Comparison of ENCODE assay signal across 7 mouse cellular contexts in genomic region chr8:89043371-89043841, GRCm38 (mm10). TPM values are rescaled to one million over a fixed set of nuclear protein-coding genes. Genes with fewer than 3 reads are reported as not detected.
A peak's percentile ranks its signal among the peaks of the same experiment; 100 is the strongest.
DNase-seq lines count a peak whose midpoint lies in the region; ATAC-seq and TF ChIP-seq lines count a peak whose summit lies in the region.

No protein-coding gene starts in this region.

- peaks cover 20% of the 10 kb centered on the region for H3K27me3 ChIP-seq in heart, embryonic 11.5 days (ENCODE audit: control insufficient read depth, insufficient read depth, low read length)
- peaks cover 4% of the 10 kb centered on the region for H3K27me3 ChIP-seq in kidney, embryonic 14.5 days (ENCODE audit: control insufficient read depth, insufficient read depth, low read length)
- peaks cover 47% of the 10 kb centered on the region for H3K27me3 ChIP-seq in limb, embryonic 13.5 days

- WGBS in heart, embryonic 11.5 days (ENCODE audit: insufficient replicate concordance), result under 1% methylated on average over 17 of the region's 32 CpGs
- WGBS in kidney, embryonic 14.5 days, result 0% methylated on average over 30 of the region's 32 CpGs
- WGBS in limb, embryonic 13.5 days, result under 1% methylated on average over 29 of the region's 32 CpGs

- peak overlapping the region; percentile 69 for H3K4me3 ChIP-seq in cortical plate, adult 2 months (ENCODE audit: insufficient read depth, low read length)
- peak overlapping the region; percentile 84 for H3K4me3 ChIP-seq in heart, embryonic 11.5 days (ENCODE audit: low read depth, low read length)
- H3K4me3 ChIP-seq in kidney, embryonic 14.5 days (ENCODE audit: low read length), result peak overlapping the region; percentile 75
- peak overlapping the region; percentile 70 for H3K4me3 ChIP-seq in limb, embryonic 13.5 days

- peak; percentile 90 for DNase-seq in ZHBTc4 (ENCODE audit: low read depth, low spot score)
- DNase-seq in ovary, adult 18-20 months (ENCODE audit: low spot score), result peak; percentile 20
- no peak for DNase-seq in spleen, adult 12 weeks (ENCODE audit: low spot score)

- peak overlapping the region; percentile 96 for H3K9ac ChIP-seq in heart, embryonic 11.5 days (ENCODE audit: low read depth, low read length)
- H3K9ac ChIP-seq in kidney, embryonic 14.5 days (ENCODE audit: low read depth, low read length), result peak overlapping the region; percentile 96
- H3K9ac ChIP-seq in limb, embryonic 13.5 days, result peak overlapping the region; percentile 99

- H3K4me1 ChIP-seq in cortical plate, adult 2 months (ENCODE audit: control insufficient read depth, insufficient read depth, low read length), result no peaks in the 10 kb centered on the region
- H3K4me1 ChIP-seq in heart, embryonic 11.5 days (ENCODE audit: control insufficient read depth, insufficient read depth, low read length), result peaks cover 12% of the 10 kb centered on the region
- peaks cover 17% of the 10 kb centered on the region; the same call in 1 of the 2 replicates for H3K4me1 ChIP-seq in kidney, embryonic 14.5 days (ENCODE audit: control insufficient read depth, insufficient read depth, low read length)
- peaks cover 39% of the 10 kb centered on the region for H3K4me1 ChIP-seq in limb, embryonic 13.5 days

- no peak for TF ChIP-seq CTCF in cortical plate, adult 2 months (IDR thresholded peaks at IDR 0.05; ENCODE audit: extremely low read depth, insufficient read depth, low read length)

- H3K27ac ChIP-seq in cortical plate, adult 2 months (ENCODE audit: insufficient read depth, low read length), result peak overlapping the region; percentile 94
- peak overlapping the region; percentile 95 for H3K27ac ChIP-seq in heart, embryonic 11.5 days (ENCODE audit: low read depth, low read length)
- H3K27ac ChIP-seq in kidney, embryonic 14.5 days (ENCODE audit: low read depth, low read length), result peak overlapping the region; percentile 99
- peak overlapping the region; percentile 99 for H3K27ac ChIP-seq in limb, embryonic 13.5 days

- H3K36me3 ChIP-seq in heart, embryonic 11.5 days (ENCODE audit: control insufficient read depth, insufficient read depth, low read length), result no peaks in the 10 kb centered on the region
- H3K36me3 ChIP-seq in kidney, embryonic 14.5 days (ENCODE audit: control insufficient read depth, insufficient read depth, low read length), result no peaks in the 10 kb centered on the region
- H3K36me3 ChIP-seq in limb, embryonic 13.5 days, result no peaks in the 10 kb centered on the region

- 0 out of 2 replicates have a peak, but pooled peaks have one; percentile 23 for TF ChIP-seq POLR2A in cortical plate, adult 2 months (IDR thresholded peaks at IDR 0.05; ENCODE audit: extremely low read depth, insufficient read depth, low read length)

- peak overlapping the region; percentile 89 for H3K4me2 ChIP-seq in heart, embryonic 11.5 days
- peak overlapping the region; percentile 65 for H3K4me2 ChIP-seq in kidney, embryonic 14.5 days (replicated peaks; ENCODE audit: low read depth, low read length)
- peak overlapping the region; percentile 76 for H3K4me2 ChIP-seq in limb, embryonic 13.5 days (replicated peaks)

- peak; percentile 77 for ATAC-seq in heart, embryonic 11.5 days (replicated peaks; ENCODE audit: insufficient number of reproducible peaks, low FRiP score, low TSS enrichment)
- ATAC-seq in kidney, embryonic 14.5 days (ENCODE audit: low FRiP score, low TSS enrichment), result peak; percentile 86
- ATAC-seq in limb, embryonic 13.5 days (ENCODE audit: low FRiP score, low read depth), result peak; percentile 79

- no peaks in the 10 kb centered on the region for H3K9me3 ChIP-seq in heart, embryonic 11.5 days (replicated peaks; ENCODE audit: control insufficient read depth, low read length)
- no peaks in the 10 kb centered on the region for H3K9me3 ChIP-seq in kidney, embryonic 14.5 days (ENCODE audit: control insufficient read depth, low read length)
- no peaks in the 10 kb centered on the region for H3K9me3 ChIP-seq in limb, embryonic 13.5 days

RNA-seq across cellular contexts. Expression of gene Sall1, which starts 0.6 kb away (rescaled TPM):
- polyA plus RNA-seq in cortical plate, adult 2 months (2012; rRNA removed), result 11.7 and 12.5 TPM in 2 replicates
- polyA plus RNA-seq in heart, embryonic 11.5 days (2014; fragmentation: Nextera tagmentation; extraction: Ambion mirVana), result 7.7 TPM in 2 replicates
- 44.4 and 64.6 TPM in 2 replicates for polyA plus RNA-seq in kidney, embryonic 14.5 days (2014; fragmentation: Nextera tagmentation; extraction: Ambion mirVana)
- polyA plus RNA-seq in limb, embryonic 13.5 days (2015; fragmentation: Nextera tagmentation; extraction: Ambion mirVana), result 13.2 and 15.3 TPM in 2 replicates
